Mouse (Mus musculus) 416B (cell line): ENCODE results near the gene Unc5c.

Source experiments
- DNase-seq: peaks from one replicate; pipeline ENCODE4 v3.0.0; 2011; ENCODE audit warnings: low read depth

Gene Unc5c

GRCm38 (mm10) chr3:141598936-141599335, 133.9 kb downstream of the Unc5c start:
- DNase-seq: no peak

DNA sequence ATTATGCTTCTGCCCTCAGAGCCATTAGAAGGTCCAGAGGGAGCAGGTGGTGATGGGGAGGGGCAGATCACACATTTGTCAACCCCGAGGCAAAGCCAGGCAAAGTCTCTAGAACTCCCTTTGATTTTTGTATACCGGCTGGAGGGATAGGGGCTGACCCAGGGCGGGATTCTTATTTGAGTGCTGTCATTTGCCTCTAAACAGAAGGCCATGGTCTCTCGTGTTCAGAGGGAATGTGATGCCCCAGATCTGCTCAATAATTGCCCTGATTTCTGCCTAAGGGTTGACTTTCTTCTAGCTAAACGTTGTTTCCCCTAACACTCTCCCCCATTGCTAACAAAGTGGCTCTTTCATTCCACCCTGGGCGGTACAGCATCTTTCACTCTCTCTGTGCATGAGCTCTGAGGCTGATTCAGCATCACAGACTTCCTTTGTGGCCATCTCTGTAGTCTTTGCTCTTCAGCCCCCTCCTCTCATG, 136.1 kb downstream of the Unc5c start:
- DNase-seq: no peak

DNA sequence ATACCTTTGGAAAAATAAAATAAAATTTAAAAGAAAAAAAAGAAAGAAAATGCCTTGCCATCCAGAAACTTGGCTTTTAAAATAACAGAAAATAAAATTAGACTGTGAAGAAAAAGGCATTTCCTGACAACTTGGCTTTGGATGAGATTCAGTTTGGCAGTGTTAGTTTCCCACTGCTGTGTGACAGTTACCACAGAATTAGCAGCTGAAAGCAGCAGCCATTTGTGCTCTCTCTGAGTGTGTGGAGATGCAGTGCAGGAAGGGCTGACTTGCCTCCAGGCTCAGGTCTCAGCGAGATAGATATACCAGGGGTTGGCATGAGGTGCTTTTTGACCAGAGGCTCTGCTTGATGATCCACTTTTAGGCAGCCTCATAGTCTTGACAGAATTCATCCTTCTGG, 151.7 kb downstream of the Unc5c start:
- no peak for DNase-seq

GRCm38 (mm10) chr3:141618675-141619074, 153.7 kb downstream of the Unc5c start:
- DNase-seq: no peak

GRCm38 (mm10) chr3:141621496-141621895, 156.5 kb downstream of the Unc5c start:
- no peak for DNase-seq

DNA sequence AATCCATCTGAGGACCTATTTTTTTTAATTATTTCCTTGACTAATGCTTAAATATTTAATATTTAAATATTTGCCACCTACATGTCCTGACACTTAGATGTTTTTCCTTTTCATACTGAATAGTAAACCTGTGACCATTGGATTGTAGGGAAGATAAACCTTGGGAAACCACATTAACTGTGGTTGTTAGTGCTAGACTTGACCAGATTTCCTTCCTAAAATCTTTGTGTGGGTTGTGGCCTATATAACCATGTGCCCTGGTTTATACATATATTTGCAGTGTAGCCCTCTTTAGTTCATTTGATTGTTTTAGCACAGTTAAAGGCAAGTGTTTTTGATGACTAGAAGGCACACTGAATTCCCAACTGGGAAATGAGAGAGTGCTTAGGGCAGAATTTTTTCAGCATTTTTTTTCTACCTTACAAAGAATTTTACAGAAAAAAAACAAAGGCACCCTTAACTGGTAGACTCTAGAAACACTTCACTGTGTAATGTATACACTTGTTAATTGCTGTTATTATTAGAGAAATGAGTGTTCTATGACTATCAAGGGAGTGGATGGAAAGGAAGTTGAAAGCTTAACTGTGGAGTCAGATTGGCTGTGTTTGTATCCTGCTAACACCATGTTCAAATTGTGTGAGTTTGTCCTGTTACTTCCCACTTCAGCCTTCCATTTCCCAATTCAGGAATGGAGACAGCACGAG, 162.1 kb downstream of the Unc5c start:
- no peak for DNase-seq

DNA sequence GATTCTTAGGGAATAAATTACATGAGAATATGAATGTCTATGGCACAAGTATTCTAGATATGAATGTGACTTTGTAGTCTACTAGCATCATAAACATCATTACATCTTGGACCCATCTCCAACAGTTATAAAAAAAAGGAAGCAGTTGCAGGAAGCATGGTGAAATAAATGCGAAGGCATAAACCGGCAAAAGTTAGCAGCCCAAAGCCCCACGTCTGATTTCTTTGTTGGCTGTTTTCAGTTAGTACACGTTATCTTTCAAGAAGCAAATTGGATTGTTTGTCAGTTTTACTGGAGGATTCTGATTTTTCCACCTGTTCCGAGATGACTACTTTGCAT, 162.6 kb downstream of the Unc5c start:
- no peak for DNase-seq

DNA sequence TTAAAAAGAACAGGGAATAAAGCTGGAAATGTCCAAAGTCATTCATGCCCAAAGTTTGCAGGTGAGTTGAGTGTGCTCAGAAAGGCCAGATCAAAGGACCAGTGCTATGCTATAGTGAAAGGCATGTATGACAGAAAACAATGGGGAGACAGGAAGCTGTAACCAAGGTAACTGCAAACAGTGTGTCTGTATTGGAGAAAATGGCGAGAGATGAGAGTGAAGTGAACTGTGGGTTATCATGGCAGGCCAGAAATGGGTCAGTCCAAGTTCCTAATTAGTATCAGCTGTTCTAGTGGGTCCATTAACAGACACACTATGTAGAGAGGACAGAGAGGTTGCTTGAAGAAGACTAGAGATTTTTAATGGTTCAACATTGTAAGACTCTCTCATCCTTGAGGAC, 164.4 kb downstream of the Unc5c start:
- DNase-seq: no peak

GRCm38 (mm10) chr3:141637900-141638299, 172.9 kb downstream of the Unc5c start:
- no peak for DNase-seq

DNA sequence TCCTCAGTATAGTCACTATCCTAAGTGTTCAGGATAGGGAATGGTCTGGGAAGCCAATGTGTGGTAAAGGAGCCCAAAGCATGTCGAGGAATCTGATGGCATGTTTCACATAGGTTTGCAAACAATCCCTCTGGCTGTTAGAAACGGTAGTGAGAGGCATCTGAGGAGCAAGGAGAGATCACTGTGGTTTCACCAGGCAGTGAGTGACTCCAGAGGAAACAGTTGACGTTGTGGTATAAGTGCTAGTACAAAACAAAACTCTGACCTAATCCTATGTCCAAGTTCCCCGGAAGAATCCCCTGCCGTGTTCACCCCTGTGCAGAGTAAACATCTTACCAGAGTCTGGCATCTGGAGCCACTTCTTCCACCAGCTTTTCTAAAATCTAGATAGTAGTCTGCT, 179.2 kb downstream of the Unc5c start:
- DNase-seq: no peak

DNA sequence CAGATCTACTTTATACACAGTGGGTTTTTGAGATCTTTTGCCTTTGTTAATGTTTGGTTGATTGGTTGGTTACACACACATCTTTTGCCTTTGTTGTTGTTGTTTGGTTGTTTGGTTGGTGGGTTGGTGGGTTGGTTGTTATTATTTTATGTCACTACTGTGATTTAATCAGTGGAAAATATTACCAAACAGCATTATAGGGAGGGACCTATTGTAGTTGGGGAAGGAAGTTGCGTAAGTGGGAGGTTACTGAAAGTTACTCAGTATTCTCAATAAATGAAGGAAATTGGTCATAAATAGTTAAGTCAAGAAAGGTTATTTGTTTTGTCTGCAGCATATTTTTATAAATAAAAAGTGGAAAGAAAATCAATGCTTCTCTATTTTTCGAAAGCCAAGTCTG, 181.6 kb downstream of the Unc5c start:
- no peak for DNase-seq

DNA sequence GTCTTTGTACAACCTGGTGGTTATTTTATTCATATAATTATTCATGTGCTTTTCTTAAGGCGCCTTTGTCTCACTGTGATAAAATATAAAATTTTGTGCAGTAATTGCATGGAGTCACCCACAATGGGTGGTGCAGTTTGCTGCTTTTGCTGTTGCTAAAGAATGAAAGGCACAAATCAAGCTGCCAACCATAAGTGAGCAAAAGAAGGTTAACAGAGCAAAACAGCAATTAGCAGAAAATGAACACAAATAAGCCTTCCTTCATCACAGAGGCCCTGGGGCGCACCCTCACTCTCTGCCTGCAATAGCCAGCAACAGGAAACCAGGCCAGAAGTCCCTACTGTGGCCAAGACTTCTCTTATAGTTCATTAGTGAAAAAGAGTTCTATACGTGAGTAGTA, 185.6 kb downstream of the Unc5c start:
- no peak for DNase-seq

DNA sequence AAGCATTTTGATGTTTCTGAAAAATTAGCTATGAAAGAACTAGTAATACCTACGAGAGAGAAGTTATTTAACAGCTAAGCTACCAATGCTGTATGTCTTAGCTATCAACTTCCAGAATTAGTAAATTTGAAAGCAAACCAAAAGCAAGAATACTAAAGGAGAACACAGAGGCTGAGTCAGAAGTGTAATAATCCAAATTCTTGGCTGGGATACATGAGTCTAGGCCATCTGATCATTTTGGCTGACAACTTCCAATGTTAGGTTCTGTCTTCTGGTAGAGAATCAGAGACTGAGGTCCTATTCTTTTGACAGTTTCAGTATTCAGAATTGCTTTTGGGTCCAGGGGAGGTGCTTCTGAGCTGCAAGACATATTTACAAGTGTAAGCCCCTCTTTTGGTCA, 188.9 kb downstream of the Unc5c start:
- DNase-seq: no peak

DNA sequence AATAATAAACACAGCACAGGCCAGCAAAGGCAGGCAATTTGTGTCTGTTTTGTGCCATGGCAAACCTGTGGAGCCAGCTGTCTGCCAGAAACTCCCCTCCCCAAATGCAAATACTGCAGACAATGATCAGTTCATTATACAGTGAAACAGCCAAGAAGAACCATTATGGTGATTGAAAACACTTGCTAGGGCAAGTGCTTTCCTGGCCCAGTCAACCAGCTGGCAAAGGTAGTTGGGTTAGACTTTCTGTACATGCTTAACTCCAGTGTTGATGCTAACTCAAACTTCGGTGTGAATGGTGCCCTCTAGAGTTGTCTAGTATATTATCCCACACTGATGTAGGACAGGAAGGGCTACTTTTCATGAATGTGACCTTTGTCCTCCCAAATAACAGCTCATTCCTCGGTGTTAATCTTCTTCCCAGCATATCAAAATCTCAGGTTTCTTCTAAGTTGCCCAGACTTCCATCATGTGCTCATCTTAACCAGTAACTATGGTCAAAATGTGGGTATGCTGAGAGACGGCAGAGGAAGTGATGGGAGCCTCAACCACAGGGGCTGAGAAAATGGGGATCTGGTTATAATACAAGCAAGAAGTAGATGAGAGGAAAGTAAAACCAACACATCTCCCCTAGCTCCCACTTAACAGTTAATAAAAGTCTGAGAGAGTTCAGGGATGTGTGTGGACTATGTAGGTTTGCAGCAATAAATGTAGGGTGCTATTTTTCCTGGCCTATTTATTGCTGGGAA, 194.2 kb downstream of the Unc5c start:
- DNase-seq: no peak

DNA sequence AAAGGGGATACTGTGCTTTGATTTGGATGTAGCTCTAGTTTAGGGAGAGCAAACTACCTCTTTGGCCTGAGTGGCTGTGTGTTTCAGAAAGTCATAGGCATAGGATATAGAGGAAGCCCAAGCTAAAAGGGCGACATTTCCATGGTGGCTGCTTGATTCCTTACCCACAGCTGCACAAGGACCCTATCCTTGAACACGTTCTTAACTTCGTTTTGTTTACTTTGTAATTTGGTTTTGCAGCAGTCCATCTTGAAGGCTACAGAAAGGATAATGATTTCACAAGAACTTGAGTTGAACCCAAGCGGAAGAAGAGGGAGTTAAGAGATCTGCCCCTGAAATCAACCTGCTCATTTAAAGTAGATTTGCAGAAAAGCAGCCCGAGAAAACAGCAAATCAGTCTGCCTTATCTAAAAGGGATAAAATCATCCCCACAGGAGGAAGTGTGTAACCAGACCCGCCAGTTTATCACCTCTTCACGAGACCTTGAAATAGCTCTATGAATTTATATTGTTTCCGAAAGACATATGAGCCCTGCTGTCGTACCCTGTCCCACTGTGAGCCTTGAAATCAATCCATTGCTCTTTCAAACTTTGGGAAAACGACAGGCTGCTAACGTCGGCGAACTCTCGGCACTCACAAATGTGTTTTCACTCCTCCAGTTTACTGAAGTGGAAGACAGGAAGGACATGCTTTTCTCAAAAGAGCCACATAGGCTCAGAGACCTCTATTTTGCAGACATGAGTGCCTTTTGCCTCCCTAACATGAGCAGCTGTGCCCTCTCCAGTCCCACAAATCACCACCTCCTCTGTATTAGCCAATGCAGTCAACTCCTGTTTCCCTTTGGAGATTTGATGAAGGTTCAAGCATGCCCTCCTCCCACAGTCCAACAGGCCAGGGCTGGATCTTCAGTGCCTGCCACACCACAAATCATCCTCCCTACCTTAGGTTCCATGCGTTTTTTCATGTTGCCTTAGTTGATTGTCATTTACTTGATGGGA, 195.3 kb downstream of the Unc5c start:
- DNase-seq: no peak

- DNase-seq: no peak
These were observed 224.1 kb downstream of the Unc5c start for GRCm38 (mm10) chr3:141689113-141689512.

DNA sequence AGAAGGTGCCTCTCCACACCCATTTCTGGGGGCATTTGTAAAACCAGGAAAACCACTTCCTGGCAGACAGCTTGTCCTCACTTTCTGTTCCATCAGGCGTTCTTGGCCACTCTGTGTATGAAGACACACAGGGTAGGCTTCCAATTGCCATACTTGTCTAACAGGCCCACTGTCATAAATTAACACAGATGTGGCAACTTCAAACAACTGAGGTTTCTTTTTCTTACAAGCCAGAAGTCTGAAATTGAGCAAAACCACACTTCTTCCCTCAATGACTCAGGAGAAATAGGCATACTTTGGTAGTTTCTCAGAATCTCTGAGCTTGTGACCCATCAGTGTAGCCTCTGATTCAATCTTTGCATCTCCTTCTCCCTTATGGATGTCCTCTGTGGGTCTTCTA, 225.7 kb downstream of the Unc5c start:
- no peak for DNase-seq

GRCm38 (mm10) chr3:141691418-141691817, 226.4 kb downstream of the Unc5c start:
- DNase-seq: no peak

GRCm38 (mm10) chr3:141691846-141692245, 226.8 kb downstream of the Unc5c start:
- DNase-seq: no peak

GRCm38 (mm10) chr3:141699177-141699576, 234.2 kb downstream of the Unc5c start:
- no peak for DNase-seq

DNA sequence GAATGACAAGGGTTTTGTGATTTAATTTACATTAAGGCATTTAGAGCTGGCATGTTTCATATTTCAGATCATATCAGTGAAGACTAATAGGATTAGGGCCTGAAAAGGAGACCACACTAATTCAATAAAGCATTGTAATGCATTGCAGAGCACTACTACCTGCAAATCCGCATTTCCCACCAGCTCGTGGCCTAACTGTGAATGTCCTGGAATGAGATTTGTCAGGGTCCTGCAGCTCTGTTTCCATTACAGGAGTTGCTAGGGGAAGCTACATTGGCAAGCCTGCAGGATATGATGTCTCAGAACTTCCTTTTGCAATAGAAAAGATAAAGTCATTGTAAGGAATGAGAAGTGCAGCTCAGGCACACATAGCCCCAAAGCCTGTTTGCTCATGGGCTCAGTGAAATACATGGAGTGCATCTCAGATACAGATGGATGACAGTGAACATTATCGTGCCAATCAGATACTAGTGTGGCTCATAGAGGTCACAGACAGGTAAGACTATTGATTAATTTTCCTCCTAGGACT, 236.4 kb downstream of the Unc5c start:
- no peak for DNase-seq

DNA sequence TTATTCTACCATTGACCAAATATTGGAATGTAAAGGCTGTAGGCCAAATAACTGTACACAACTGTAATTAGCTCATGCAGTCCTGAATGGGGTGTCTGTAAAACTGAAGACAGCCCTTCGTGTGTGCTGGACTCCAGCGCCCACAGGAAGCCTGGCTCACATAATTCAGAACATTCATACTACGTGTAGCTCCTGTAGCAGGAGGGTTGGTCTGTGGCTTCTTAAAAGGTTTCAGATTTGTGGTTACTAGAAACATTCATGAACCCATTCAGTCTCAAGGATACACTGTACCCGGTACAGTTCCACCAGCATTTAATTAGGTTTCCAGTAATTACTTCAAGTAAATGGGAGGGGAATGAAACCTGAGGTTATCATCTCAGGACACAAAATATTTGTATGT, 246.6 kb downstream of the Unc5c start:
- DNase-seq: no peak
